Mouse (Mus musculus) heart, embryonic 14.5 days (tissue): ENCODE measurements around the gene Dio2. TPM values are rescaled to one million over a fixed set of nuclear protein-coding genes. Genes with fewer than 3 reads are reported as not detected.
A peak's percentile ranks its signal among the peaks of the same experiment; 100 is the strongest.

Source experiments
- ATAC-seq: fragments of 200-750 bp; cut with Nextera tagmentation; 2 replicates; pipeline ENCODE4 v1.8.0; 2017; ENCODE audit warnings: low read depth, moderate TSS enrichment; ENCODE audit not compliant: insufficient number of reproducible peaks, insufficient read depth, low FRiP score
- H3K27ac ChIP-seq, 2 experiments: fragments of 200-500 bp in 1 of 2; fragments of 300-500 bp in 1 of 2; sonication (generic) in 1 of 2; replicated peaks in 1 of 2; 2 replicates each; pipeline ENCODE4 v1.5.1; 2012 to 2014; ENCODE audit warnings: low read depth in 2 of 2, low read length in 2 of 2, control low read depth in 1 of 2, mild to moderate bottlenecking in 1 of 2, mixed read lengths in 1 of 2; ENCODE audit not compliant: control insufficient read depth in 1 of 2, insufficient read depth in 1 of 2
- H3K27me3 ChIP-seq: fragments of 300-500 bp; sonication (generic); 2 replicates; pipeline ENCODE4 v1.6.1; 2014; ENCODE audit warnings: mild to moderate bottlenecking, low read length, control low read depth; ENCODE audit not compliant: control insufficient read depth, insufficient read depth
- H3K36me3 ChIP-seq: fragments of 300-500 bp; sonication (generic); 2 replicates; pipeline ENCODE4 v1.6.1; 2014; ENCODE audit warnings: mild to moderate bottlenecking, control low read depth, low read length, mixed read lengths; ENCODE audit not compliant: control insufficient read depth, insufficient read depth
- H3K4me1 ChIP-seq, 2 experiments: fragments of 200-500 bp in 1 of 2; fragments of 300-500 bp in 1 of 2; sonication (generic) in 1 of 2; 2 replicates each; pipeline ENCODE4 v1.6.1; 2012 to 2014; ENCODE audit warnings: low read length in 2 of 2, control low read depth in 1 of 2, mixed read lengths in 1 of 2; ENCODE audit not compliant: control insufficient read depth in 2 of 2, insufficient read depth in 2 of 2
- H3K4me2 ChIP-seq: fragments of 300-500 bp; sonication (generic); 2 replicates; pipeline ENCODE4 v1.6.1; 2014; ENCODE audit warnings: mild to moderate bottlenecking, low read length
- H3K4me3 ChIP-seq, 2 experiments: fragments of 200-500 bp in 1 of 2; fragments of 300-500 bp in 1 of 2; sonication (generic) in 1 of 2; 2 replicates each; pipeline ENCODE4 v1.5.1; 2012 to 2014; ENCODE audit warnings: low read length in 2 of 2, mild to moderate bottlenecking in 2 of 2, control low read depth in 1 of 2, low read depth in 1 of 2, moderate library complexity in 1 of 2; ENCODE audit not compliant: control insufficient read depth in 1 of 2, insufficient read depth in 1 of 2
- H3K9ac ChIP-seq: fragments of 300-500 bp; sonication (generic); 2 replicates; pipeline ENCODE4 v1.6.1; 2014; ENCODE audit warnings: mild to moderate bottlenecking, low read length
- H3K9me3 ChIP-seq: fragments of 300-500 bp; sonication (generic); 2 replicates; pipeline ENCODE4 v1.6.1; 2016; ENCODE audit warnings: low read length, control low read depth; ENCODE audit not compliant: control insufficient read depth
- WGBS: fragments of 180-500 bp; shearing (Covaris S2); extraction: QIAGEN DNeasy Blood & Tissue Kit; methylation state at CpG from one replicate; pipeline ENCODE4 v1.1.7; 2014; 5-methylcytosine and 5-hydroxymethylcytosine counted together
- polyA plus RNA-seq: library from polyadenylated mRNA; unstranded; fragments of >200 nt; fragmentation: Nextera tagmentation; extraction: Ambion mirVana; gene quantifications from 2 replicates; pipeline ENCODE4 v1.2.1, GENCODE M21; 2014

The Dio2 gene
- polyA plus RNA-seq: 1.3 TPM in 2 replicates

GRCm38 (mm10) chr12:90738388-90739223 is at the start of gene Dio2:
TSS of gene Dio2 (minus strand) at chr12:90738438.
- Histone ChIP-seq H3K9me3 (no peaks in the 10 kb centered on the region), H3K27ac (no peak within 1 kb of the TSS; a peak in 1 of 4 replicates), H3K4me2 (peak within 1 kb of the TSS; percentile 65), H3K9ac (peak within 1 kb of the TSS; percentile 57), H3K27me3 (no peaks in the 10 kb centered on the region), H3K4me1 (peaks cover 3 to 4% of the 10 kb centered on the region in 2 experiments; a peak in 1 of 4 replicates), H3K4me3 (peak within 1 kb of the TSS; percentile 36 to 39), H3K36me3 (no peaks in the 10 kb centered on the region)
- 11% methylated on average over 10 of the region's 10 CpGs for WGBS
- no peak for ATAC-seq

GRCm38 (mm10) chr12:90781438-90781837 is 43.2 kb upstream of the Dio2 start:
- H3K27me3 ChIP-seq: no peaks in the 10 kb centered on the region
- H3K4me3 ChIP-seq: no peak overlapping the region
- H3K4me2 ChIP-seq: no peak overlapping the region
- ATAC-seq: no peak
- no peaks in the 10 kb centered on the region for H3K4me1 ChIP-seq
- no peak overlapping the region for H3K9ac ChIP-seq
- H3K9me3 ChIP-seq: no peaks in the 10 kb centered on the region
- no peaks in the 10 kb centered on the region for H3K36me3 ChIP-seq
- H3K27ac ChIP-seq: no peak overlapping the region
- WGBS: 77% methylated on average over 4 of the region's 4 CpGs

GRCm38 (mm10) chr12:90744752-90745151 is 6.5 kb upstream of the Dio2 start:
- no peak overlapping the region for H3K4me2 ChIP-seq
- H3K9ac ChIP-seq: no peak overlapping the region
- H3K27me3 ChIP-seq: no peaks in the 10 kb centered on the region
- no peak overlapping the region for H3K27ac ChIP-seq
- no peaks in the 10 kb centered on the region for H3K4me1 ChIP-seq
- H3K9me3 ChIP-seq: no peaks in the 10 kb centered on the region
- H3K36me3 ChIP-seq: no peaks in the 10 kb centered on the region
- no peak overlapping the region for H3K4me3 ChIP-seq
- no peak for ATAC-seq

GRCm38 (mm10) chr12:90743633-90744032 is 5.4 kb upstream of the Dio2 start:
- Histone ChIP-seq H3K27me3 (no peaks in the 10 kb centered on the region), H3K27ac (no peak overlapping the region), H3K4me2 (no peak overlapping the region), H3K4me1 (no peaks in the 10 kb centered on the region), H3K9me3 (no peaks in the 10 kb centered on the region), H3K9ac (no peak overlapping the region), H3K4me3 (no peak overlapping the region), H3K36me3 (no peaks in the 10 kb centered on the region)
- ATAC-seq: no peak
- 35% methylated on average over 3 of the region's 3 CpGs for WGBS

GRCm38 (mm10) chr12:90740468-90740867 is 2.2 kb upstream of the Dio2 start:
- 30% methylated on average over 2 of the region's 2 CpGs for WGBS
- Histone ChIP-seq H3K36me3 (no peaks in the 10 kb centered on the region), H3K27ac (no peak overlapping the region), H3K4me1 (peaks cover 3 to 4% of the 10 kb centered on the region in 2 experiments; a peak in 1 of 4 replicates), H3K4me3 (no peak overlapping the region), H3K9ac (no peak overlapping the region), H3K27me3 (no peaks in the 10 kb centered on the region), H3K4me2 (no peak overlapping the region), H3K9me3 (no peaks in the 10 kb centered on the region)
- ATAC-seq: no peak

GRCm38 (mm10) chr12:90737932-90738331 is 306 bp downstream of the Dio2 start:
- peak overlapping the region; percentile 57 for H3K9ac ChIP-seq
- H3K27ac ChIP-seq: no peak overlapping the region
- 0 out of 2 replicates have a peak, but pooled peaks have one; percentile 31 for ATAC-seq

GRCm38 (mm10) chr12:90735447-90735846 is 2.8 kb downstream of the Dio2 start:
- Histone ChIP-seq H3K4me1 (peaks cover 3 to 4% of the 10 kb centered on the region in 2 experiments; a peak in 1 of 4 replicates), H3K36me3 (no peaks in the 10 kb centered on the region), H3K9me3 (no peaks in the 10 kb centered on the region), H3K27me3 (no peaks in the 10 kb centered on the region), H3K27ac (no peak overlapping the region), H3K9ac (no peak overlapping the region), H3K4me3 (no peak overlapping the region), H3K4me2 (no peak overlapping the region)
- no peak for ATAC-seq
- WGBS: 77% methylated on average over 6 of the region's 6 CpGs

More at GRCm38 (mm10) chr12:90737932-90738331, 306 bp downstream of the Dio2 start:
- Histone ChIP-seq H3K27me3 (no peaks in the 10 kb centered on the region), H3K4me1 (peaks cover 3 to 4% of the 10 kb centered on the region in 2 experiments; a peak in 1 of 4 replicates), H3K4me3 (peak overlapping the region; percentile 36 to 39), H3K36me3 (no peaks in the 10 kb centered on the region), H3K9me3 (no peaks in the 10 kb centered on the region), H3K4me2 (peak overlapping the region; percentile 65)
- WGBS: 63% methylated on average over 13 of the region's 13 CpGs
